Mouse (Mus musculus) cerebellum, postnatal 36 days (tissue): Measurements from ENCODE around the gene Muc2.
"Not testable (repeated sequence)": the region's sequence is repeated elsewhere in the genome, so short reads cannot be mapped to it uniquely, and the experiment has no call there.

Experiments
- DNase-seq, 2 experiments: peaks; one replicate each; pipeline ENCODE4 v3.0.0; 2021 to 2022; ENCODE audit warnings: mixed read lengths in 2 of 2

The Muc2 gene

GRCm38 (mm10) chr7:141690040-141690439, at the start of gene Muc2:
Muc2 (plus strand) TSS chr7:141690340.
- DNase-seq, result no peak

- no peak for DNase-seq
These were observed 47.8 kb upstream of the Muc2 start for GRCm38 (mm10) chr7:141642375-141642774.

GRCm38 (mm10) chr7:141643160-141643559, 47.0 kb upstream of the Muc2 start:
- DNase-seq, result peak in 1 of 2 experiments; percentile 24

- DNase-seq, result no peak
These were observed 43.1 kb upstream of the Muc2 start for GRCm38 (mm10) chr7:141647083-141647482.

GRCm38 (mm10) chr7:141647815-141648214, 42.3 kb upstream of the Muc2 start:
- no peak for DNase-seq

- DNase-seq, result no peak
These were observed 37.9 kb upstream of the Muc2 start for GRCm38 (mm10) chr7:141652191-141652590.

- no peak for DNase-seq
These were observed 29.8 kb upstream of the Muc2 start for GRCm38 (mm10) chr7:141660346-141660745.

- DNase-seq, result no peak
These were observed 28.7 kb upstream of the Muc2 start for GRCm38 (mm10) chr7:141661481-141661880.

GRCm38 (mm10) chr7:141662223-141662622, 27.9 kb upstream of the Muc2 start:
- DNase-seq, result no peak

GRCm38 (mm10) chr7:141666190-141666589, 23.9 kb upstream of the Muc2 start:
- DNase-seq, result peak; percentile 36 to 40

- DNase-seq, result not testable (repeated sequence)
These were observed 21.0 kb upstream of the Muc2 start for GRCm38 (mm10) chr7:141669097-141669496.

GRCm38 (mm10) chr7:141670999-141671398, 19.1 kb upstream of the Muc2 start:
- DNase-seq, result peak; percentile 20 to 23

- DNase-seq, result no peak
These were observed 18.4 kb upstream of the Muc2 start for GRCm38 (mm10) chr7:141671626-141672291.

- DNase-seq, result no peak
These were observed 11.2 kb upstream of the Muc2 start for GRCm38 (mm10) chr7:141678922-141679321.

- DNase-seq, result no peak
These were observed 2.8 kb upstream of the Muc2 start for GRCm38 (mm10) chr7:141687330-141687729.

GRCm38 (mm10) chr7:141693591-141694273, 3.6 kb downstream of the Muc2 start:
- DNase-seq, result no peak

- no peak for DNase-seq
These were observed 4.1 kb downstream of the Muc2 start for GRCm38 (mm10) chr7:141694274-141694639.

GRCm38 (mm10) chr7:141696538-141696937, 6.4 kb downstream of the Muc2 start:
- DNase-seq, result no peak

GRCm38 (mm10) chr7:141699556-141700220, 9.5 kb downstream of the Muc2 start:
- no peak for DNase-seq

- DNase-seq, result no peak
These were observed 57.4 kb downstream of the Muc2 start for GRCm38 (mm10) chr7:141747451-141748100.

GRCm38 (mm10) chr7:141752513-141752912, 62.4 kb downstream of the Muc2 start:
- DNase-seq, result no peak

- DNase-seq, result peak; percentile 70 to 82
These were observed 65.7 kb downstream of the Muc2 start for GRCm38 (mm10) chr7:141755831-141756230.

- no peak for DNase-seq
These were observed 68.2 kb downstream of the Muc2 start for GRCm38 (mm10) chr7:141758291-141758690.
